In the genomic region with DNA sequence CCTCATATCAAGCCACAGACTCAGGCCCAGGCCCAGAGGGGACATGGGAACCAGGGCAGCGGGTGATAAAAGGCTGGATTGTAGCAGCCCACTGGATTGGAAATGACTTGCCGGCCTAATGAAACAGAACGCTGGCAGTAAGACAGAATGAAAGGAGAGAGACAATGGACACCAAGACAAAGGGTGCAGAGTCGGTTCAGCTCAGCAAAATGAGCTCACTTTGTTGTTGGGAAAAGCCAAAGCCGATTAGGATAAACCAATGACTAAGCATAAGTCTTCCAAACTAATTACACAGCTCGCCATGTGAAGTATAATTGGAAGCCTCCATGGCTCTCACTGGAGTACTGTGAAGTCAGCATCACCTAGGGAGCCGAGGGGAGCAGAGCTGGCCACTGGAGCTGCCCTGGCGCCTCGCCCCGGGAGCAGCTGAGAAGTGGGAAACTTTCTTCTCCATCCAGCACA, we compare ENCODE assay signal across 8 mouse cellular contexts.
DNase-seq lines count a peak whose midpoint lies in the region; ATAC-seq and TF ChIP-seq lines count a peak whose summit lies in the region.

No protein-coding gene starts in this region.

- ATAC-seq in embryonic facial prominence, embryonic 14.5 days (ENCODE audit: low read depth), result peak; percentile 78
- ATAC-seq in midbrain, embryonic 16.5 days, result peak; percentile 64

- peak overlapping the region; percentile 88 for H3K27ac ChIP-seq in layer of hippocampus, adult 2 months
- peak overlapping the region; percentile 83 for H3K27ac ChIP-seq in embryonic facial prominence, embryonic 14.5 days (replicated peaks; ENCODE audit: low read depth, low read length)
- H3K27ac ChIP-seq in hindbrain, embryonic 10.5 days, result peak overlapping the region; percentile 92
- peak overlapping the region; percentile 60 for H3K27ac ChIP-seq in midbrain, embryonic 16.5 days (ENCODE audit: low read length)

- TF ChIP-seq CTCF in layer of hippocampus, adult 2 months (conservative IDR thresholded peaks at IDR 0.05), result no peak

- H3K4me3 ChIP-seq in layer of hippocampus, adult 2 months, result no peak overlapping the region
- H3K4me3 ChIP-seq in embryonic facial prominence, embryonic 14.5 days (ENCODE audit: low read depth, low read length), result no peak overlapping the region
- peak overlapping the region; percentile 47 for H3K4me3 ChIP-seq in hindbrain, embryonic 10.5 days
- no peak overlapping the region for H3K4me3 ChIP-seq in midbrain, embryonic 16.5 days (ENCODE audit: low read depth, low read length)

- peak; percentile 16 to 68 for DNase-seq in layer of hippocampus, adult 2 months (ENCODE audit: low spot score in 2 of 2)
- DNase-seq in layer of hippocampus, postnatal 25 days (ENCODE audit: extremely low spot score in 1 of 2, low spot score in 1 of 2), result no peak
- DNase-seq in embryonic facial prominence, embryonic 14.5 days (ENCODE audit: low spot score), result peak; percentile 89
- DNase-seq in hindbrain, embryonic 10.5 days (ENCODE audit: low spot score), result peak; percentile 79
- no peak for DNase-seq in T-cell, adult 2 months (ENCODE audit: low spot score)
- no peak for DNase-seq in adrenal gland, adult 8-10 months
- no peak for DNase-seq in cerebellum, postnatal 36 days

- H3K9me3 ChIP-seq in embryonic facial prominence, embryonic 14.5 days (ENCODE audit: control insufficient read depth, low read length), result no peaks in the 10 kb centered on the region
- H3K9me3 ChIP-seq in hindbrain, embryonic 10.5 days, result no peaks in the 10 kb centered on the region
- H3K9me3 ChIP-seq in midbrain, embryonic 16.5 days (replicated peaks; ENCODE audit: control insufficient read depth, low read length, poor library complexity, severe bottlenecking), result no peaks in the 10 kb centered on the region

- H3K4me1 ChIP-seq in embryonic facial prominence, embryonic 14.5 days (ENCODE audit: control insufficient read depth, insufficient read depth, low read length), result peaks cover 81% of the 10 kb centered on the region
- peaks cover 99% of the 10 kb centered on the region for H3K4me1 ChIP-seq in hindbrain, embryonic 10.5 days (replicated peaks)
- H3K4me1 ChIP-seq in midbrain, embryonic 16.5 days (ENCODE audit: control insufficient read depth, insufficient read depth, low read length), result peaks cover 86% of the 10 kb centered on the region

- WGBS in embryonic facial prominence, embryonic 14.5 days, result 17% methylated on average over 10 of the region's 10 CpGs
- WGBS in hindbrain, embryonic 10.5 days, result 9% methylated on average over 10 of the region's 10 CpGs
- WGBS in midbrain, embryonic 16.5 days, result 7% methylated on average over 10 of the region's 10 CpGs

- H3K9ac ChIP-seq in embryonic facial prominence, embryonic 14.5 days (ENCODE audit: low read depth, low read length), result peak overlapping the region; percentile 40
- peak overlapping the region; percentile 47; the same call in 1 of the 2 replicates for H3K9ac ChIP-seq in midbrain, embryonic 16.5 days (ENCODE audit: low read depth, low read length)

- H3K27me3 ChIP-seq in embryonic facial prominence, embryonic 14.5 days (replicated peaks; ENCODE audit: control insufficient read depth, insufficient read depth, low read length), result no peaks in the 10 kb centered on the region
- no peaks in the 10 kb centered on the region for H3K27me3 ChIP-seq in hindbrain, embryonic 10.5 days (ENCODE audit: insufficient read depth, poor library complexity, severe bottlenecking)
- no peaks in the 10 kb centered on the region for H3K27me3 ChIP-seq in midbrain, embryonic 16.5 days (ENCODE audit: control insufficient read depth, insufficient read depth, low read depth, low read length)

- peaks cover 7% of the 10 kb centered on the region; the same call in 1 of the 2 replicates for H3K36me3 ChIP-seq in embryonic facial prominence, embryonic 14.5 days (ENCODE audit: control insufficient read depth, insufficient read depth, low read length)
- H3K36me3 ChIP-seq in hindbrain, embryonic 10.5 days, result peaks cover 32% of the 10 kb centered on the region
- no peaks in the 10 kb centered on the region for H3K36me3 ChIP-seq in midbrain, embryonic 16.5 days (ENCODE audit: control insufficient read depth, insufficient read depth, low read length)

- H3K4me2 ChIP-seq in embryonic facial prominence, embryonic 14.5 days (ENCODE audit: low read depth, low read length), result no peak overlapping the region
- H3K4me2 ChIP-seq in midbrain, embryonic 16.5 days (ENCODE audit: low read length), result peak overlapping the region; percentile 3; the same call in 1 of the 2 replicates

Comparison
In these comparisons a context has a peak if more than half of its experiments do, and no peak if none do; other contexts are left out.
1. DNase-seq: peak in layer of hippocampus, adult 2 months (2 of 2), embryonic facial prominence, embryonic 14.5 days (single experiment) and hindbrain, embryonic 10.5 days (single experiment); none in layer of hippocampus, postnatal 25 days (0 of 2), T-cell, adult 2 months (single experiment), adrenal gland, adult 8-10 months (single experiment) and cerebellum, postnatal 36 days (0 of 2).
2. Peak in every context shown above with its lines, with median percentiles within 50 percentile points of each other: H3K27ac ChIP-seq.